Mouse (Mus musculus) midbrain, embryonic 16.5 days (tissue): ENCODE results near the gene Spsb4. TPM values are rescaled to one million over a fixed set of nuclear protein-coding genes. Genes with fewer than 3 reads are reported as not detected.
A peak's percentile ranks its signal among the peaks of the same experiment; 100 is the strongest.

ENCODE experiments used
- ATAC-seq: fragments of 200-750 bp; cut with Nextera tagmentation; 2 replicates; pipeline ENCODE4 v1.8.0; 2017; ENCODE audit warnings: moderate TSS enrichment
- H3K27ac ChIP-seq: fragments of 300-500 bp; sonication (generic); 2 replicates; pipeline ENCODE4 v1.5.1; 2014; ENCODE audit warnings: mild to moderate bottlenecking, low read length, mixed read lengths
- H3K27me3 ChIP-seq: fragments of 300-500 bp; sonication (generic); 2 replicates; pipeline ENCODE4 v1.6.1; 2014; ENCODE audit warnings: low read depth, low read length, mixed read lengths; ENCODE audit not compliant: control insufficient read depth, insufficient read depth
- H3K36me3 ChIP-seq: fragments of 300-500 bp; sonication (generic); 2 replicates; pipeline ENCODE4 v1.6.1; 2014; ENCODE audit warnings: mild to moderate bottlenecking, low read length, moderate library complexity, mixed read lengths; ENCODE audit not compliant: control insufficient read depth, insufficient read depth
- H3K4me1 ChIP-seq: fragments of 300-500 bp; sonication (generic); 2 replicates; pipeline ENCODE4 v1.6.1; 2014; ENCODE audit warnings: mild to moderate bottlenecking, low read length, mixed read lengths; ENCODE audit not compliant: control insufficient read depth, insufficient read depth
- H3K4me2 ChIP-seq: fragments of 300-500 bp; sonication (generic); 2 replicates; pipeline ENCODE4 v1.6.1; 2014; ENCODE audit warnings: mild to moderate bottlenecking, low read length, mixed read lengths
- H3K4me3 ChIP-seq: fragments of 300-500 bp; sonication (generic); 2 replicates; pipeline ENCODE4 v1.5.1; 2014; ENCODE audit warnings: low read depth, mild to moderate bottlenecking, low read length, moderate library complexity, mixed read lengths
- H3K9ac ChIP-seq: fragments of 300-500 bp; sonication (generic); 2 replicates; pipeline ENCODE4 v1.6.1; 2014; ENCODE audit warnings: low read depth, low read length, mixed read lengths
- H3K9me3 ChIP-seq: fragments of 300-500 bp; sonication (generic); replicated peaks from 2 replicates; pipeline ENCODE4 v1.6.1; 2014; ENCODE audit warnings: mild to moderate bottlenecking, low read length, mixed read lengths; ENCODE audit not compliant: control insufficient read depth, poor library complexity, severe bottlenecking
- WGBS: fragments of 180-500 bp; shearing (Covaris S2); extraction: QIAGEN DNeasy Blood & Tissue Kit; methylation state at CpG from one replicate; pipeline ENCODE4 v1.1.7; 2014; 5-methylcytosine and 5-hydroxymethylcytosine counted together
- polyA plus RNA-seq: library from polyadenylated mRNA; unstranded; fragments of >200 nt; fragmentation: Nextera tagmentation; extraction: Ambion mirVana; gene quantifications from 2 replicates; pipeline ENCODE4 v1.2.1, GENCODE M21; 2015

Spsb4 gene
- polyA plus RNA-seq, 1 experiment from 2014 or later: 23.5 TPM

GRCm38 (mm10) chr9:96989389-96989990 is 29.2 kb downstream of the Spsb4 start:
- no peak overlapping the region for H3K9ac ChIP-seq
- no peak for ATAC-seq
- WGBS: 9% methylated on average over 10 of the region's 10 CpGs
- no peak overlapping the region for H3K4me3 ChIP-seq
- no peak overlapping the region for H3K4me2 ChIP-seq
- no peak overlapping the region for H3K27ac ChIP-seq
- peaks cover 30% of the 10 kb centered on the region for H3K4me1 ChIP-seq
- H3K27me3 ChIP-seq: no peaks in the 10 kb centered on the region
- no peaks in the 10 kb centered on the region for H3K9me3 ChIP-seq
- H3K36me3 ChIP-seq: no peaks in the 10 kb centered on the region

DNA sequence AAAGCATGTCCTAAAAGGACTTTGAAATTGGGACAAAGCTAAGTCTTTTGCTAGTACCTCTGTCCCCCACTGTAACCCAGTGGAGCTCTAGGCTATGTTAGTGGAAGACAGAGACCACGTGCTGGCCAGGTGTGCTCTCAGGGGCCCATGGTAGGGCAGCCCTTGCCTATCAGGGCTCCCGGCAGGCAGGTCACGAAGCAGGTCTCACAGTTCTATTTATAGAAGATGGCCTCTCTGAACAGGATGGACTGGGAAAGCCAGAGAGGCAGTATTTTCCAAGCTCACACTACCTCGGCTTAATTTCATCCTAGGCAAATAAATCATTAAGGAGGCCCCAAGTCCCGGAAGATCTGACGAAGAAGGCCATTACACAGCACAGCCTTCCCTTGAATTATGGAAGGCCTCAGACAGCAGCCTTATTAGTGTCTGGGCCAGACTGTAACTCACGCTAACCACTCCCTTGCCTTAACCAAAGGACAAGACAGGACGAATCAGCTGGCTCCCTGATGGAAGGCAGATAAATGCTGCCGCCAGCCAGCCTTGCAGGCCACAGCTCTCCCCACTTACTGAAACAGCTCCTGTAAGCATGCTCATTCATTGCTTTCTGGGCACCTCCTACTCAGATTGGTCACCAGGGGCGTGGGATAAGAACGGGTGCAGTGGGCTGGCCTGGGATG is 31.7 kb downstream of the Spsb4 start:
- peaks cover 27% of the 10 kb centered on the region for H3K4me1 ChIP-seq
- H3K36me3 ChIP-seq: no peaks in the 10 kb centered on the region
- H3K4me3 ChIP-seq: no peak overlapping the region
- WGBS: 41% methylated on average over 11 of the region's 11 CpGs
- H3K9ac ChIP-seq: no peak overlapping the region
- no peak for ATAC-seq
- H3K9me3 ChIP-seq: no peaks in the 10 kb centered on the region
- H3K4me2 ChIP-seq: no peak overlapping the region
- H3K27ac ChIP-seq: no peak overlapping the region
- H3K27me3 ChIP-seq: no peaks in the 10 kb centered on the region

DNA sequence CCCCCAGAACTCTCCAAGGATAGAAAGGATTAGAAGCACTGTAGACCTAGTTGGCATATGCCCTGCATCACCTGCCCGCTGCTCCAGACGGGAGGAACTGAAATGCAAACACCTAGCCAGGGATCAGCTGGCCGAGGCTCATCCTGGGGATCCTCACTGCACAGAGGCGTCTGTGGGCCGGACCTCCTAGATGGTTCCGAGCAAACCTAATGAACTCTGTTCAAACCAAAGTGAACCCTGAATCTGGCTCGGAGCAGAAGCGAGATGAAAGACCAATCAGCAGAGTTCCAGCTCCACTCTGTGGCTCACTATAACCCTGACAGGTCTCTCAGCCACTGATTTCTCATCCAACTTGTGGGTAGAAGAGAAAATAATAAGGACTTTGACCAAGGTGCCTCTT is 34.6 kb downstream of the Spsb4 start:
- H3K4me3 ChIP-seq: no peak overlapping the region
- no peak overlapping the region for H3K27ac ChIP-seq
- 90% methylated on average over 8 of the region's 8 CpGs for WGBS
- H3K27me3 ChIP-seq: no peaks in the 10 kb centered on the region
- no peak for ATAC-seq
- H3K9me3 ChIP-seq: no peaks in the 10 kb centered on the region
- no peak overlapping the region for H3K9ac ChIP-seq
- no peak overlapping the region for H3K4me2 ChIP-seq
- peaks cover 26% of the 10 kb centered on the region for H3K4me1 ChIP-seq
- no peaks in the 10 kb centered on the region for H3K36me3 ChIP-seq

DNA sequence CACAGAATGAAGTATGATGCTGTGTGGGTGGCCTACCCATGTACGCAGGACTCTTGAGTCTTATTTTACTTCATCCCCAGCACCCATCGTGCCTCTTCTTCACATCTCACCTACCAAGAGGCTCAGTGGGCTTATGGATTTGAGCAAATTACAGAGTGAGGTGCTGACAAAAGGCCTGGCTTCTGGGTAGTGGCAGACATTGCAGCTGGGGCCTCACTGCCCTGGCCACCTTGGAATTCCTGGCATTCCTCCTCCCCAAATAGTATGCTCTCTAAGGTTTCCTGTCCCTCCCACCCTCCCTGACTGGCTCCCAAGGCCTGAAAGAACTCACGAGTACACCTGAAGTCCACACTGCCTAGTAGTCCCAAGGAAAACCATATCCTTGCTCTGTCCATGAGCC is 35.7 kb downstream of the Spsb4 start:
- H3K4me1 ChIP-seq: peaks cover 33% of the 10 kb centered on the region
- WGBS: 48% methylated on average over 3 of the region's 3 CpGs

DNA sequence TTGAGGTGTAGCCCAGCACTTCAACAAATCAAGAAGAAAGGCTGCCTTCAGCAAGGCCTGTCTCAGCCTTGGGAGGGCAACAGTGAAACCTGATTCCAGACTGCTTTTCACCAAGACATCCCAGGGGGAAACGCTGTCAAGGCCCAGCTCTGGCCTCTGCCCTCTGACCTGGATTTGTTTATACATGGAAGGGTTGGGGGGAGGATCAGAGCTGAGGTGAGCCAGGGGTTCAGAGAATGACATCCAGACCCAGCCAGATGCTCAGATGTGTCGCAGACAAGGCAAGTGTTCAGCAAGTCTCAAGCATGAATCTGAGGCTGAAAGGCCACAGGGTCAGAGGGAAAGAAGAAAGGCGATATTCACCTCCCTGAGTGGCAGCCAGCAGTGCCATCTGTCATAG is 36.3 kb downstream of the Spsb4 start:
- ATAC-seq: no peak
- H3K9ac ChIP-seq: no peak overlapping the region
- no peak overlapping the region for H3K4me3 ChIP-seq
- H3K4me1 ChIP-seq: peaks cover 35% of the 10 kb centered on the region
- H3K27ac ChIP-seq: no peak overlapping the region; the same call in 1 of the 2 replicates
- no peak overlapping the region for H3K4me2 ChIP-seq
- H3K27me3 ChIP-seq: no peaks in the 10 kb centered on the region
- no peaks in the 10 kb centered on the region for H3K9me3 ChIP-seq
- 18% methylated on average over 2 of the region's 3 CpGs for WGBS
- H3K36me3 ChIP-seq: no peaks in the 10 kb centered on the region

More for the DNA sequence above, 35.7 kb downstream of the Spsb4 start:
- Histone ChIP-seq H3K4me2 (no peak overlapping the region), H3K9ac (no peak overlapping the region), H3K4me3 (no peak overlapping the region), H3K27me3 (no peaks in the 10 kb centered on the region), H3K9me3 (no peaks in the 10 kb centered on the region), H3K27ac (no peak overlapping the region), H3K36me3 (no peaks in the 10 kb centered on the region)
- ATAC-seq: no peak

- no peaks in the 10 kb centered on the region for H3K27me3 ChIP-seq
- no peak overlapping the region for H3K4me2 ChIP-seq
- H3K4me3 ChIP-seq: no peak overlapping the region
- no peaks in the 10 kb centered on the region for H3K9me3 ChIP-seq
- 65% methylated on average over 5 of the region's 5 CpGs for WGBS
- peaks cover 36% of the 10 kb centered on the region for H3K4me1 ChIP-seq
- H3K36me3 ChIP-seq: no peaks in the 10 kb centered on the region
- H3K27ac ChIP-seq: no peak overlapping the region
- ATAC-seq: no peak
- no peak overlapping the region for H3K9ac ChIP-seq
Measured at GRCm38 (mm10) chr9:96981836-96982235, 36.8 kb downstream of the Spsb4 start.

GRCm38 (mm10) chr9:96981121-96981520 is 37.5 kb downstream of the Spsb4 start:
- Histone ChIP-seq H3K4me1 (peaks cover 32% of the 10 kb centered on the region), H3K27ac (no peak overlapping the region)
- WGBS: 14% methylated on average over 9 of the region's 9 CpGs

GRCm38 (mm10) chr9:96980037-96980997 is 38.3 kb downstream of the Spsb4 start:
- WGBS: 11% methylated on average over 10 of the region's 10 CpGs
- H3K4me3 ChIP-seq: no peak overlapping the region
- H3K9ac ChIP-seq: no peak overlapping the region
- no peaks in the 10 kb centered on the region for H3K27me3 ChIP-seq
- no peak overlapping the region for H3K27ac ChIP-seq
- no peak overlapping the region for H3K4me2 ChIP-seq
- H3K36me3 ChIP-seq: no peaks in the 10 kb centered on the region
- peak; percentile 63 for ATAC-seq
- peaks cover 32% of the 10 kb centered on the region for H3K4me1 ChIP-seq
- H3K9me3 ChIP-seq: no peaks in the 10 kb centered on the region

More at GRCm38 (mm10) chr9:96981121-96981520, 37.5 kb downstream of the Spsb4 start:
- no peak overlapping the region for H3K4me3 ChIP-seq
- no peak for ATAC-seq
- no peaks in the 10 kb centered on the region for H3K36me3 ChIP-seq
- H3K9ac ChIP-seq: no peak overlapping the region
- H3K9me3 ChIP-seq: no peaks in the 10 kb centered on the region
- no peak overlapping the region for H3K4me2 ChIP-seq
- no peaks in the 10 kb centered on the region for H3K27me3 ChIP-seq
